ENCODE assay signal across 21 mouse cellular contexts in genomic region chr19:6240136-6240535, GRCm38 (mm10). TPM values are rescaled to one million over a fixed set of nuclear protein-coding genes. Genes with fewer than 3 reads are reported as not detected.
DNase-seq lines count a peak whose midpoint lies in the region; ATAC-seq and TF ChIP-seq lines count a peak whose summit lies in the region.
"Had no signal": no experiment of that assay in that cellular context is flagged by ENCODE, and none has a peak within 500 bp of the region (broad histone marks: within the 10 kb centered on the region; RNA-seq: fewer than 3 reads in every experiment).

No protein-coding gene starts in this region.

- no peaks in the 10 kb centered on the region for H3K27me3 ChIP-seq in liver, embryonic 12.5 days (replicated peaks)
- no peaks in the 10 kb centered on the region for H3K27me3 ChIP-seq in hindbrain, postnatal 0 days (ENCODE audit: insufficient read depth, low read length)
- H3K27me3 ChIP-seq: limb, embryonic 15.5 days; midbrain, embryonic 15.5 days had no signal

- 11% methylated on average over 1 of the region's 1 CpGs for WGBS in liver, embryonic 12.5 days (ENCODE audit: insufficient replicate concordance)
- 67% methylated on average over 1 of the region's 1 CpGs for WGBS in hindbrain, postnatal 0 days

- H3K9me3 ChIP-seq in liver, embryonic 12.5 days (replicated peaks), result no peaks in the 10 kb centered on the region
- H3K9me3 ChIP-seq in hindbrain, postnatal 0 days (ENCODE audit: low read length), result no peaks in the 10 kb centered on the region
- H3K9me3 ChIP-seq: G1E; limb, embryonic 15.5 days; midbrain, embryonic 15.5 days had no signal

- peak overlapping the region; percentile 96 for H3K4me2 ChIP-seq in liver, embryonic 12.5 days
- H3K4me2 ChIP-seq in hindbrain, postnatal 0 days (ENCODE audit: low read depth, low read length), result no peak overlapping the region

- H3K9ac ChIP-seq in liver, embryonic 12.5 days, result peak overlapping the region; percentile 51; the same call in 1 of the 2 replicates
- H3K9ac ChIP-seq in hindbrain, postnatal 0 days (replicated peaks; ENCODE audit: low read length), result no peak overlapping the region
- H3K9ac ChIP-seq: forebrain, postnatal 0 days; hindbrain, embryonic 14.5 days; midbrain, embryonic 15.5 days had no signal

- ATAC-seq in cerebellum, adult (ENCODE audit: insufficient number of reproducible peaks, low FRiP score, low TSS enrichment), result no peak
- ATAC-seq in liver, embryonic 12.5 days, result peak; percentile 49
- ATAC-seq in hindbrain, postnatal 0 days, result no peak
- ATAC-seq: activated CD4-positive, CD25-positive, alpha-beta regulatory T cell, adult 4 months; forebrain, postnatal 0 days; midbrain, embryonic 15.5 days had no signal

- H3K4me1 ChIP-seq in liver, embryonic 12.5 days, result peaks cover 69% of the 10 kb centered on the region
- peaks cover 10% of the 10 kb centered on the region; the same call in 1 of the 2 replicates for H3K4me1 ChIP-seq in hindbrain, postnatal 0 days (ENCODE audit: insufficient read depth, low read length)

- H3K27ac ChIP-seq in liver, embryonic 12.5 days, result peak overlapping the region; percentile 93
- H3K27ac ChIP-seq in hindbrain, postnatal 0 days, result no peak overlapping the region

- H3K36me3 ChIP-seq in liver, embryonic 12.5 days, result peaks cover 14% of the 10 kb centered on the region
- H3K36me3 ChIP-seq in hindbrain, postnatal 0 days (ENCODE audit: insufficient read depth, low read length), result peaks cover 15% of the 10 kb centered on the region; the same call in 1 of the 2 replicates

- peak; percentile 31 for DNase-seq in cerebellum, adult 11-12 months
- peak; percentile 28 for DNase-seq in 416B (ENCODE audit: low read depth)
- peak; percentile 63 for DNase-seq in c-Kit-negative CD71-positive TER-119-positive erythroid progenitor cells, embryonic 14.5 days (ENCODE audit: low read depth, low spot score)
- no peak for DNase-seq in hindbrain, postnatal 0 days (ENCODE audit: low spot score)
- DNase-seq in kidney, adult 18-20 months, result no peak
- no peak for DNase-seq in kidney, adult 8-10 months
- DNase-seq: cerebellum, postnatal 36 days; forebrain, postnatal 0 days; gastrocnemius, postnatal 25 days; lung, postnatal 36 days had no signal

- peak overlapping the region; percentile 92; the same call in 1 of the 2 replicates for H3K4me3 ChIP-seq in liver, embryonic 12.5 days
- H3K4me3 ChIP-seq in hindbrain, postnatal 0 days (ENCODE audit: low read length), result no peak overlapping the region
- H3K4me3 ChIP-seq: limb, embryonic 15.5 days had no signal

- TF ChIP-seq CTCF in hindbrain, postnatal 0 days (IDR thresholded peaks at IDR 0.05; ENCODE audit: low read depth), result no peak

RNA-seq across cellular contexts. Expression of gene Atg2a, which starts 1.3 kb away (rescaled TPM):
- 7.1 and 8.2 TPM in 2 replicates for polyA plus RNA-seq in liver, embryonic 12.5 days (2016; fragmentation: Nextera tagmentation; extraction: Ambion mirVana)
- total RNA-seq in hindbrain, postnatal 0 days (2014; rRNA removed), result 38.7 and 43.4 TPM in 2 replicates
- polyA plus RNA-seq in hindbrain, postnatal 0 days (2015; fragmentation: Nextera tagmentation; extraction: Ambion mirVana), result 7.6 and 8.9 TPM in 2 replicates

RNA-seq across cellular contexts. Expression of gene Ppp2r5b, which starts 4.5 kb away (rescaled TPM):
- 6.4 TPM in 2 replicates for polyA plus RNA-seq in liver, embryonic 12.5 days (2016; fragmentation: Nextera tagmentation; extraction: Ambion mirVana)
- 272 and 321 TPM in 2 replicates for total RNA-seq in hindbrain, postnatal 0 days (2014; rRNA removed)
- 149 and 160 TPM in 2 replicates for polyA plus RNA-seq in hindbrain, postnatal 0 days (2015; fragmentation: Nextera tagmentation; extraction: Ambion mirVana)

RNA-seq across cellular contexts. Expression of gene Gpha2, which starts 14.0 kb away (rescaled TPM):
- polyA plus RNA-seq in liver, embryonic 12.5 days (2016; fragmentation: Nextera tagmentation; extraction: Ambion mirVana), result not detected in 2 replicates
- not detected in 2 replicates for total RNA-seq in hindbrain, postnatal 0 days (2014; rRNA removed)
- 0.39 and 0.60 TPM in 2 replicates for polyA plus RNA-seq in hindbrain, postnatal 0 days (2015; fragmentation: Nextera tagmentation; extraction: Ambion mirVana)
- total RNA-seq: forebrain, postnatal 0 days; G1E; gastrocnemius, postnatal 25 days; layer of hippocampus, adult 18-20 months had no signal
- polyA plus RNA-seq: activated CD4-positive, CD25-positive, alpha-beta regulatory T cell, adult 4 months; forebrain, postnatal 0 days; G1E; heart, postnatal 0 days; hindbrain, embryonic 14.5 days; kidney, embryonic 14.5 days; midbrain, embryonic 15.5 days had no signal

RNA-seq across cellular contexts. Expression of gene Ehd1, which starts 36.4 kb away (rescaled TPM):
- 85.4 and 91.9 TPM in 2 replicates for polyA plus RNA-seq in liver, embryonic 12.5 days (2016; fragmentation: Nextera tagmentation; extraction: Ambion mirVana)
- total RNA-seq in hindbrain, postnatal 0 days (2014; rRNA removed), result 127 and 135 TPM in 2 replicates
- 76.5 and 77.5 TPM in 2 replicates for polyA plus RNA-seq in hindbrain, postnatal 0 days (2015; fragmentation: Nextera tagmentation; extraction: Ambion mirVana)

RNA-seq across cellular contexts. Expression of gene Majin, which starts 55.9 kb away (rescaled TPM):
- polyA plus RNA-seq in liver, embryonic 12.5 days (2016; fragmentation: Nextera tagmentation; extraction: Ambion mirVana), result not detected in 2 replicates
- total RNA-seq in hindbrain, postnatal 0 days (2014; rRNA removed), result not detected in 2 replicates
- 0.24 TPM in 1 of 2 replicates, not detected in the other for polyA plus RNA-seq in hindbrain, postnatal 0 days (2015; fragmentation: Nextera tagmentation; extraction: Ambion mirVana)
- total RNA-seq: forebrain, postnatal 0 days; gastrocnemius, postnatal 25 days; layer of hippocampus, adult 18-20 months had no signal
- polyA plus RNA-seq: embryonic facial prominence, embryonic 14.5 days; forebrain, postnatal 0 days; G1E; heart, postnatal 0 days; hindbrain, embryonic 14.5 days; kidney, embryonic 14.5 days; limb, embryonic 15.5 days; midbrain, embryonic 15.5 days had no signal

Comparison
In these comparisons a context has a peak if more than half of its experiments do, and no peak if none do; other contexts are left out.
1. DNase-seq: peak in cerebellum, adult 11-12 months (single experiment), 416B (single experiment) and c-Kit-negative CD71-positive TER-119-positive erythroid progenitor cells, embryonic 14.5 days (single experiment); none in hindbrain, postnatal 0 days (single experiment), kidney, adult 18-20 months (single experiment) and kidney, adult 8-10 months (0 of 2).
2. RNA of gene Ppp2r5b, which starts 4.5 kb away (polyA plus RNA-seq): 149 to 160 TPM in hindbrain, postnatal 0 days; 6.4 TPM in liver, embryonic 12.5 days; every median in the first group is over 10 times any median in the second.